11 mouse cellular contexts compared by ENCODE assay signal in the genomic region with DNA sequence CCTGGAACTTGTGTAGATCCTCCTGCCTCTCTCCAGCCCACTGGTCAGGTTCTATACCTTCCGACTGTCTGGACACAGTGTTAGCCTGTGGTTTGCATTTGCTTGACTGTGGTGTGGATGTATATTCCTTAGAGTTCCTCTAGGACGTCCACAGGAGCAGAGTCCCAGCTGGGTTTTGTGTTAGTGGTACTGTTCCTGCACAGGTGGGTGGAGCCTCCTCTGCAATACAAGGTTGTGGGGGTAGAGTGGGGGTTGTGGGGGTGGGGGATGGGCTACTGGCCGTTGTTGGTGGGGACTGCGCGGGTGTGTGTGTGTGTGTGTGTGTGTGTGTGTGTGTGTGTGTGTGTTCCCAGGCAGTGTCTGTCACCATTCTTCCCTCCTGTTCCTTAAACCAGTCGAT. TPM values are rescaled to one million over a fixed set of nuclear protein-coding genes. Genes with fewer than 3 reads are reported as not detected.
DNase-seq lines count a peak whose midpoint lies in the region; ATAC-seq and TF ChIP-seq lines count a peak whose summit lies in the region.
"Had no signal": no experiment of that assay in that cellular context is flagged by ENCODE, and none has a peak within 500 bp of the region (broad histone marks: within the 10 kb centered on the region; RNA-seq: fewer than 3 reads in every experiment).

No protein-coding gene starts in this region.

- TF ChIP-seq CTCF in brain, embryonic 14.5 days (IDR thresholded peaks at IDR 0.05; ENCODE audit: borderline replicate concordance, extremely low read depth, insufficient read depth, insufficient read length): no peak
- no peak for TF ChIP-seq CTCF in forebrain, postnatal 0 days (IDR thresholded peaks at IDR 0.05; ENCODE audit: low read depth)

- WGBS in heart, embryonic 13.5 days: 22% methylated on average over 6 of the region's 6 CpGs
- WGBS in forebrain, postnatal 0 days: 29% methylated on average over 6 of the region's 6 CpGs
- 21% methylated on average over 6 of the region's 6 CpGs for WGBS in limb, embryonic 14.5 days

- H3K4me2 ChIP-seq in heart, embryonic 13.5 days: peak overlapping the region; percentile 55
- 0 out of 2 replicates have a peak overlapping the region, but pooled peaks have one; percentile 30 for H3K4me2 ChIP-seq in forebrain, postnatal 0 days (ENCODE audit: low read depth)
- H3K4me2 ChIP-seq in limb, embryonic 14.5 days (replicated peaks; ENCODE audit: low read depth, low read length, severe bottlenecking): 0 out of 2 replicates have a peak overlapping the region, but pooled peaks have one; percentile 20

- no peaks in the 10 kb centered on the region for H3K36me3 ChIP-seq in heart, embryonic 13.5 days
- H3K36me3 ChIP-seq in forebrain, postnatal 0 days (ENCODE audit: insufficient read depth): no peaks in the 10 kb centered on the region
- no peaks in the 10 kb centered on the region for H3K36me3 ChIP-seq in limb, embryonic 14.5 days (ENCODE audit: control insufficient read depth, insufficient read depth, low read length)

- ATAC-seq in heart, embryonic 13.5 days (ENCODE audit: extremely low read depth, insufficient number of reproducible peaks, low FRiP score, low TSS enrichment): no peak
- ATAC-seq in forebrain, postnatal 0 days: peak; percentile 38
- peak; percentile 50 for ATAC-seq in limb, embryonic 14.5 days (ENCODE audit: low FRiP score, low read depth)

- H3K4me1 ChIP-seq in heart, embryonic 13.5 days: peaks cover 74% of the 10 kb centered on the region
- peaks cover 6% of the 10 kb centered on the region for H3K4me1 ChIP-seq in forebrain, postnatal 0 days (ENCODE audit: insufficient read depth)
- H3K4me1 ChIP-seq in limb, embryonic 14.5 days (ENCODE audit: control insufficient read depth, insufficient read depth, low read length): peaks cover 23% of the 10 kb centered on the region

- peak overlapping the region; percentile 89 for H3K27ac ChIP-seq in heart, embryonic 13.5 days (replicated peaks)
- H3K27ac ChIP-seq in forebrain, postnatal 0 days (ENCODE audit: low read depth, low read length): peak overlapping the region; percentile 66; the same call in 1 of the 2 replicates
- peak overlapping the region; percentile 84 for H3K27ac ChIP-seq in limb, embryonic 14.5 days (replicated peaks; ENCODE audit: low read depth, low read length)
- H3K27ac ChIP-seq: macrophage had no signal

- no peaks in the 10 kb centered on the region for H3K27me3 ChIP-seq in heart, embryonic 13.5 days (replicated peaks)
- no peaks in the 10 kb centered on the region for H3K27me3 ChIP-seq in forebrain, postnatal 0 days (ENCODE audit: insufficient read depth, low read length)
- H3K27me3 ChIP-seq in limb, embryonic 14.5 days (ENCODE audit: control insufficient read depth, insufficient read depth, low read length): no peaks in the 10 kb centered on the region
- H3K27me3 ChIP-seq: CH12.LX had no signal

- TF ChIP-seq POLR2A in brain, embryonic 14.5 days (IDR thresholded peaks at IDR 0.05; ENCODE audit: borderline replicate concordance, extremely low read depth, insufficient read depth, insufficient read length, poor library complexity, severe bottlenecking): no peak
- no peak for TF ChIP-seq POLR2A in limb, embryonic 14.5 days (IDR thresholded peaks at IDR 0.05; ENCODE audit: borderline replicate concordance, extremely low read depth, insufficient read depth, insufficient read length)

- DNase-seq in heart, postnatal 36 days: no peak
- DNase-seq in brain, embryonic 14.5 days (ENCODE audit: low read depth): peak; percentile 26
- no peak for DNase-seq in forebrain, postnatal 0 days
- DNase-seq in limb, embryonic 14.5 days (ENCODE audit: low spot score): no peak
- no peak for DNase-seq in spleen, postnatal 14 days (ENCODE audit: low spot score in 2 of 2)
- no peak for DNase-seq in T-cell, adult 2 months (ENCODE audit: low spot score)
- no peak for DNase-seq in frontal cortex, postnatal 10 days (ENCODE audit: low spot score in 2 of 2)
- DNase-seq: cerebellum, postnatal 36 days had no signal

- H3K4me3 ChIP-seq in heart, embryonic 13.5 days: no peak overlapping the region
- H3K4me3 ChIP-seq in forebrain, postnatal 0 days (ENCODE audit: low read depth, low read length): no peak overlapping the region
- H3K4me3 ChIP-seq in limb, embryonic 14.5 days (replicated peaks; ENCODE audit: low read length): no peak overlapping the region

- H3K9me3 ChIP-seq in heart, embryonic 13.5 days: no peaks in the 10 kb centered on the region
- no peaks in the 10 kb centered on the region for H3K9me3 ChIP-seq in forebrain, postnatal 0 days (ENCODE audit: low read length)
- H3K9me3 ChIP-seq in limb, embryonic 14.5 days (ENCODE audit: control insufficient read depth, low read length): no peaks in the 10 kb centered on the region

- intact Hi-C loops in heart, postnatal 36 days (cut with DNase I): no loop called here

- H3K9ac ChIP-seq in heart, embryonic 13.5 days: peak overlapping the region; percentile 51
- H3K9ac ChIP-seq in forebrain, postnatal 0 days: no peak overlapping the region
- H3K9ac ChIP-seq in limb, embryonic 14.5 days (ENCODE audit: low read depth, low read length, severe bottlenecking): no peak overlapping the region

RNA-seq across cellular contexts. Expression of a gene that starts 58.4 kb away (rescaled TPM):
- 13.4 and 16.3 TPM in 2 replicates for polyA plus RNA-seq in heart, embryonic 13.5 days (2015; fragmentation: Nextera tagmentation; extraction: Ambion mirVana)
- total RNA-seq in heart, postnatal 36 days (2021): 10 to 100 TPM; 56.0 to 58.2 TPM
- polyA plus RNA-seq in brain, embryonic 14.5 days (2012; rRNA removed): 5.8 and 7.8 TPM in 2 replicates
- total RNA-seq in forebrain, postnatal 0 days (2014; rRNA removed): 12.3 and 15.2 TPM in 2 replicates
- 2.5 and 3.5 TPM in 2 replicates for polyA plus RNA-seq in forebrain, postnatal 0 days (2015; fragmentation: Nextera tagmentation; extraction: Ambion mirVana)
- polyA plus RNA-seq in limb, embryonic 14.5 days (2012; rRNA removed): 23.9 and 25.8 TPM in 2 replicates
- 9.6 and 10.9 TPM in 2 replicates for polyA plus RNA-seq in limb, embryonic 14.5 days (2014; fragmentation: Nextera tagmentation; extraction: Ambion mirVana)
